Mouse (Mus musculus): ENCODE measurements around the gene Tmem229b. TPM values are rescaled to one million over a fixed set of nuclear protein-coding genes. Genes with fewer than 3 reads are reported as not detected.

Tmem229b gene
- polyA plus RNA-seq, 1 experiment from 2014 or later: 4.7 TPM

- no peaks in the 10 kb centered on the region for H3K27me3 ChIP-seq (ENCODE audit: control insufficient read depth, insufficient read depth, low read length)
- H3K4me2 ChIP-seq (replicated peaks; ENCODE audit: low read depth): no peak overlapping the region
- ATAC-seq (ENCODE audit: low FRiP score, low TSS enrichment) (peak; percentile 83), DNase-seq (ENCODE audit: low spot score) (peak; percentile 66)
- no peaks in the 10 kb centered on the region for H3K36me3 ChIP-seq (ENCODE audit: control insufficient read depth, insufficient read depth, low read length)
- H3K9me3 ChIP-seq (ENCODE audit: control insufficient read depth, low read length): no peaks in the 10 kb centered on the region
- no peaks in the 10 kb centered on the region for H3K4me1 ChIP-seq (replicated peaks; ENCODE audit: control insufficient read depth, insufficient read depth)
- H3K4me3 ChIP-seq (ENCODE audit: low read depth, low read length): no peak overlapping the region
- TF ChIP-seq CTCF (IDR thresholded peaks at IDR 0.05; ENCODE audit: low read depth) (peak; percentile 41), EP300 (optimal IDR thresholded peaks at IDR 0.05) (no peak)
- H3K27ac ChIP-seq (replicated peaks): peak overlapping the region; percentile 69
- no peak overlapping the region for H3K9ac ChIP-seq (ENCODE audit: low read length)
- 65% methylated on average over 7 of the region's 7 CpGs for WGBS
These were observed 39.8 kb upstream of the Tmem229b start for GRCm38 (mm10) chr12:79047203-79047602.

GRCm38 (mm10) chr12:79046171-79046570, 38.7 kb upstream of the Tmem229b start:
- Histone ChIP-seq H3K27ac (replicated peaks) (peak overlapping the region; percentile 69), H3K4me1 (replicated peaks; ENCODE audit: control insufficient read depth, insufficient read depth) (no peaks in the 10 kb centered on the region), H3K4me3 (ENCODE audit: low read depth, low read length) (no peak overlapping the region), H3K27me3 (ENCODE audit: control insufficient read depth, insufficient read depth, low read length) (no peaks in the 10 kb centered on the region), H3K9ac (ENCODE audit: low read length) (no peak overlapping the region), H3K4me2 (replicated peaks; ENCODE audit: low read depth) (no peak overlapping the region), H3K36me3 (ENCODE audit: control insufficient read depth, insufficient read depth, low read length) (no peaks in the 10 kb centered on the region), H3K9me3 (ENCODE audit: control insufficient read depth, low read length) (no peaks in the 10 kb centered on the region)
- TF ChIP-seq EP300 (optimal IDR thresholded peaks at IDR 0.05) (no peak), CTCF (IDR thresholded peaks at IDR 0.05; ENCODE audit: low read depth) (no peak)
- no peak for DNase-seq (ENCODE audit: low spot score)
- ATAC-seq (ENCODE audit: low FRiP score, low TSS enrichment): no peak
- WGBS: 58% methylated on average over 6 of the region's 6 CpGs

- DNase-seq (ENCODE audit: low spot score) (no peak), ATAC-seq (ENCODE audit: low FRiP score, low TSS enrichment) (no peak)
- H3K27me3 ChIP-seq (ENCODE audit: control insufficient read depth, insufficient read depth, low read length): no peaks in the 10 kb centered on the region
- no peak overlapping the region for H3K27ac ChIP-seq (replicated peaks)
- no peaks in the 10 kb centered on the region for H3K36me3 ChIP-seq (ENCODE audit: control insufficient read depth, insufficient read depth, low read length)
- H3K4me1 ChIP-seq (replicated peaks; ENCODE audit: control insufficient read depth, insufficient read depth): no peaks in the 10 kb centered on the region
- TF ChIP-seq CTCF (IDR thresholded peaks at IDR 0.05; ENCODE audit: low read depth) (no peak), EP300 (optimal IDR thresholded peaks at IDR 0.05) (no peak)
- no peak overlapping the region for H3K4me3 ChIP-seq (ENCODE audit: low read depth, low read length)
- H3K4me2 ChIP-seq (replicated peaks; ENCODE audit: low read depth): no peak overlapping the region
- H3K9me3 ChIP-seq (ENCODE audit: control insufficient read depth, low read length): no peaks in the 10 kb centered on the region
- 76% methylated on average over 8 of the region's 8 CpGs for WGBS
- H3K9ac ChIP-seq (ENCODE audit: low read length): no peak overlapping the region
These were observed 37.2 kb upstream of the Tmem229b start for GRCm38 (mm10) chr12:79044668-79045067.

- Histone ChIP-seq H3K36me3 (ENCODE audit: control insufficient read depth, insufficient read depth, low read length) (no peaks in the 10 kb centered on the region), H3K4me3 (ENCODE audit: low read depth, low read length) (no peak overlapping the region), H3K27me3 (ENCODE audit: control insufficient read depth, insufficient read depth, low read length) (no peaks in the 10 kb centered on the region), H3K9me3 (ENCODE audit: control insufficient read depth, low read length) (no peaks in the 10 kb centered on the region), H3K4me2 (replicated peaks; ENCODE audit: low read depth) (no peak overlapping the region), H3K27ac (replicated peaks) (peak overlapping the region; percentile 75), H3K4me1 (replicated peaks; ENCODE audit: control insufficient read depth, insufficient read depth) (no peaks in the 10 kb centered on the region), H3K9ac (ENCODE audit: low read length) (no peak overlapping the region)
- DNase-seq (ENCODE audit: low spot score) (peak; percentile 28), ATAC-seq (ENCODE audit: low FRiP score, low TSS enrichment) (peak; percentile 90)
- peak; percentile 49 for TF ChIP-seq EP300 (optimal IDR thresholded peaks at IDR 0.05)
- TF ChIP-seq CTCF (IDR thresholded peaks at IDR 0.05; ENCODE audit: low read depth): no peak
These were observed 34.0 kb upstream of the Tmem229b start for GRCm38 (mm10) chr12:79041436-79041835.

GRCm38 (mm10) chr12:79040201-79040827, 32.9 kb upstream of the Tmem229b start:
- no peaks in the 10 kb centered on the region for H3K36me3 ChIP-seq (ENCODE audit: control insufficient read depth, insufficient read depth, low read length)
- H3K27me3 ChIP-seq (ENCODE audit: control insufficient read depth, insufficient read depth, low read length): no peaks in the 10 kb centered on the region
- no peak for TF ChIP-seq EP300 (optimal IDR thresholded peaks at IDR 0.05)
- TF ChIP-seq CTCF (IDR thresholded peaks at IDR 0.05; ENCODE audit: low read depth): no peak
- peak overlapping the region; percentile 75 for H3K27ac ChIP-seq (replicated peaks)
- no peaks in the 10 kb centered on the region for H3K9me3 ChIP-seq (ENCODE audit: control insufficient read depth, low read length)
- H3K4me1 ChIP-seq (replicated peaks; ENCODE audit: control insufficient read depth, insufficient read depth): no peaks in the 10 kb centered on the region
- DNase-seq (ENCODE audit: low spot score) (peak; percentile 58), ATAC-seq (ENCODE audit: low FRiP score, low TSS enrichment) (peak; percentile 43)
- H3K9ac ChIP-seq (ENCODE audit: low read length): no peak overlapping the region
- WGBS: 77% methylated on average over 11 of the region's 11 CpGs
- no peak overlapping the region; the same call in 1 of the 2 replicates for H3K4me2 ChIP-seq (replicated peaks; ENCODE audit: low read depth)
- H3K4me3 ChIP-seq (ENCODE audit: low read depth, low read length): no peak overlapping the region

GRCm38 (mm10) chr12:79039708-79040107, 32.3 kb upstream of the Tmem229b start:
- Histone ChIP-seq H3K36me3 (ENCODE audit: control insufficient read depth, insufficient read depth, low read length) (no peaks in the 10 kb centered on the region), H3K9me3 (ENCODE audit: control insufficient read depth, low read length) (no peaks in the 10 kb centered on the region), H3K9ac (ENCODE audit: low read length) (no peak overlapping the region), H3K4me3 (ENCODE audit: low read depth, low read length) (no peak overlapping the region), H3K4me2 (replicated peaks; ENCODE audit: low read depth) (no peak overlapping the region; the same call in 1 of the 2 replicates), H3K4me1 (replicated peaks; ENCODE audit: control insufficient read depth, insufficient read depth) (no peaks in the 10 kb centered on the region), H3K27me3 (ENCODE audit: control insufficient read depth, insufficient read depth, low read length) (no peaks in the 10 kb centered on the region), H3K27ac (replicated peaks) (peak overlapping the region; percentile 75)
- no peak for TF ChIP-seq CTCF (IDR thresholded peaks at IDR 0.05; ENCODE audit: low read depth)
- no peak for TF ChIP-seq EP300 (optimal IDR thresholded peaks at IDR 0.05)
- DNase-seq (ENCODE audit: low spot score) (peak; percentile 58), ATAC-seq (ENCODE audit: low FRiP score, low TSS enrichment) (peak; percentile 62)
- WGBS: 45% methylated on average over 8 of the region's 8 CpGs

All from stomach, postnatal 0 days (tissue).